Mouse (Mus musculus) cerebellum, adult 2 months (tissue): ENCODE measurements around the gene Tiprl.

Experiments
- CTCF ChIP-seq: fragments of 200-500 bp; IDR thresholded peaks from 2 replicates; pipeline ENCODE4 v1.5.1; 2011; ENCODE audit warnings: low read depth, mild to moderate bottlenecking, control low read depth, low read length, moderate library complexity, borderline replicate concordance; ENCODE audit not compliant: insufficient read depth
- POLR2A ChIP-seq: fragments of 200-500 bp; IDR thresholded peaks from 2 replicates; pipeline ENCODE4 v1.6.1; 2011; ENCODE audit warnings: low read length, control low read depth, borderline replicate concordance; ENCODE audit not compliant: insufficient read depth

DNA sequence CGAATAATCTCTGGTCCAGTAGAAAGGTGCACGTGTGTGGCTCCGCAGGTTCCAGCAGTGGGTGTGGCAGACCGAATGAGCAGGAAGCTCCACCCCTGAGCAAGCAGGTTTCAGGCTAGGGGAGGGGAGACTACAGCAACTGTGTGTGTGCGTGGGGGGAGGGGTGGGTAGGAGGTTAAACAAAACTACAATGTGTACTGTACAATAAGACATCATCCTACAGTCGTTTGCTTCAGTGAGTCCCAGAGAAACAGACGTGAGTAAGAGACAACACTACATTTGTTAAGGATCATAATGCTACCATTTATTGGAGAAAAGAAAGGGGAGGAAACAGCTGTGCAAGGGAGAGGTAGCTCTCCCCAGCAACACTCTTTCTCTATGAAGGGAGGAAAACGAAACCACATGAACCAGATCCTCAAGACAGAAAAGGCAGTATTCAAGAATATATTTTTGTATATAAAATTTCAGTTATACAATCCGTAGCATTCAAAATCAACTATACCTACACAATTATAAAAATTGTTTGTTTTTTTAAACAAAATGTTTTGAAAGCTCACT, 62.7 kb downstream of the Tiprl start:
- TF ChIP-seq CTCF (no peak), POLR2A (no peak)
